Mouse (Mus musculus) embryo, embryonic 10 days (tissue): ENCODE results near the gene Slc22a15.

Experiments used
- DNase-seq: peaks from one replicate; pipeline ENCODE4 v3.0.0-alpha.2; 2015; ENCODE audit warnings: low spot score

Gene Slc22a15

GRCm38 (mm10) chr3:101923843-101924740, at the start of gene Slc22a15:
Gene Slc22a15, minus strand, starts transcription at chr3:101924453.
- peak; percentile 67 for DNase-seq

- DNase-seq, result peak; percentile 78
Observed at GRCm38 (mm10) chr3:101966825-101967558, 42.7 kb upstream of the Slc22a15 start.

- DNase-seq, result no peak
Observed at GRCm38 (mm10) chr3:101964352-101964751, 40.1 kb upstream of the Slc22a15 start.

GRCm38 (mm10) chr3:101963501-101963900, 39.2 kb upstream of the Slc22a15 start:
- peak; percentile 83 for DNase-seq

GRCm38 (mm10) chr3:101961146-101961835, 37.0 kb upstream of the Slc22a15 start:
- DNase-seq, result no peak

GRCm38 (mm10) chr3:101958047-101958446, 33.8 kb upstream of the Slc22a15 start:
- DNase-seq, result no peak

GRCm38 (mm10) chr3:101953506-101953905, 29.3 kb upstream of the Slc22a15 start:
- DNase-seq, result no peak

GRCm38 (mm10) chr3:101952577-101952976, 28.3 kb upstream of the Slc22a15 start:
- DNase-seq, result no peak

- DNase-seq, result peak; percentile 21
Observed at GRCm38 (mm10) chr3:101948572-101948971, 24.3 kb upstream of the Slc22a15 start.

GRCm38 (mm10) chr3:101947250-101947649, 23.0 kb upstream of the Slc22a15 start:
- DNase-seq, result peak; percentile 50

- DNase-seq, result no peak
Observed at GRCm38 (mm10) chr3:101945257-101945656, 21.0 kb upstream of the Slc22a15 start.

- no peak for DNase-seq
Observed at GRCm38 (mm10) chr3:101940418-101940817, 16.2 kb upstream of the Slc22a15 start.

- no peak for DNase-seq
Observed at GRCm38 (mm10) chr3:101939865-101940264, 15.6 kb upstream of the Slc22a15 start.

GRCm38 (mm10) chr3:101939152-101939551, 14.9 kb upstream of the Slc22a15 start:
- DNase-seq, result no peak

GRCm38 (mm10) chr3:101936369-101936768, 12.1 kb upstream of the Slc22a15 start:
- DNase-seq, result no peak

- DNase-seq, result no peak
Observed at GRCm38 (mm10) chr3:101933820-101934219, 9.6 kb upstream of the Slc22a15 start.

GRCm38 (mm10) chr3:101929105-101929876, 5.0 kb upstream of the Slc22a15 start:
- DNase-seq, result peak; percentile 19

- DNase-seq, result no peak
Observed at GRCm38 (mm10) chr3:101926636-101927035, 2.4 kb upstream of the Slc22a15 start.

GRCm38 (mm10) chr3:101925663-101926062, 1.4 kb upstream of the Slc22a15 start:
- peak; percentile 55 for DNase-seq

- no peak for DNase-seq
Observed at GRCm38 (mm10) chr3:101922366-101922765, 1.9 kb downstream of the Slc22a15 start.

- no peak for DNase-seq
Observed at GRCm38 (mm10) chr3:101918526-101918925, 5.7 kb downstream of the Slc22a15 start.

GRCm38 (mm10) chr3:101917665-101918064, 6.6 kb downstream of the Slc22a15 start:
- no peak for DNase-seq
